In genomic region chr12:80116206-80117112, GRCm38 (mm10) we compare ENCODE assay signal across 8 mouse cellular contexts. TPM values are rescaled to one million over a fixed set of nuclear protein-coding genes. Genes with fewer than 3 reads are reported as not detected.
DNase-seq lines count a peak whose midpoint lies in the region; ATAC-seq and TF ChIP-seq lines count a peak whose summit lies in the region.

No protein-coding gene starts in this region.

- peak; percentile 23 for DNase-seq in adrenal gland, postnatal 14 days
- DNase-seq in adrenal gland, postnatal 36 days = no peak
- DNase-seq in 416B (ENCODE audit: low read depth) = peak; percentile 51
- no peak for DNase-seq in embryonic facial prominence, embryonic 14.5 days (ENCODE audit: low spot score)
- DNase-seq in limb, embryonic 10.5 days (ENCODE audit: low spot score) = no peak
- no peak for DNase-seq in frontal cortex, postnatal 25 days (ENCODE audit: low spot score in 2 of 2)

- H3K27me3 ChIP-seq in embryonic facial prominence, embryonic 14.5 days (replicated peaks; ENCODE audit: control insufficient read depth, insufficient read depth, low read length) = no peaks in the 10 kb centered on the region
- no peaks in the 10 kb centered on the region for H3K27me3 ChIP-seq in limb, embryonic 10.5 days (ENCODE audit: low read depth, poor library complexity, severe bottlenecking)

- H3K9ac ChIP-seq in embryonic facial prominence, embryonic 14.5 days (ENCODE audit: low read depth, low read length) = peak overlapping the region; percentile 88

- H3K4me1 ChIP-seq in embryonic facial prominence, embryonic 14.5 days (ENCODE audit: control insufficient read depth, insufficient read depth, low read length) = peaks cover 9% of the 10 kb centered on the region; the same call in 1 of the 2 replicates
- peaks cover 28% of the 10 kb centered on the region for H3K4me1 ChIP-seq in limb, embryonic 10.5 days
- H3K4me1 ChIP-seq in olfactory bulb, adult 2 months (ENCODE audit: control insufficient read depth, insufficient read depth, low read length) = peaks cover 7% of the 10 kb centered on the region

- TF ChIP-seq POLR2A in olfactory bulb, adult 2 months (IDR thresholded peaks at IDR 0.05; ENCODE audit: insufficient read depth, low read depth, low read length) = no peak

- H3K36me3 ChIP-seq in embryonic facial prominence, embryonic 14.5 days (ENCODE audit: control insufficient read depth, insufficient read depth, low read length) = peaks cover 7% of the 10 kb centered on the region; the same call in 1 of the 2 replicates
- H3K36me3 ChIP-seq in limb, embryonic 10.5 days = peaks cover 19% of the 10 kb centered on the region

- peak overlapping the region; percentile 87 for H3K4me2 ChIP-seq in embryonic facial prominence, embryonic 14.5 days (ENCODE audit: low read depth, low read length)

- TF ChIP-seq CTCF in olfactory bulb, adult 2 months (IDR thresholded peaks at IDR 0.05; ENCODE audit: insufficient read depth, low read depth, low read length) = no peak

- peak overlapping the region; percentile 82 for H3K4me3 ChIP-seq in embryonic facial prominence, embryonic 14.5 days (ENCODE audit: low read depth, low read length)
- peak overlapping the region; percentile 84 for H3K4me3 ChIP-seq in limb, embryonic 10.5 days
- peak overlapping the region; percentile 81 for H3K4me3 ChIP-seq in olfactory bulb, adult 2 months (ENCODE audit: insufficient read depth, low read depth, low read length)

- no peak for ATAC-seq in embryonic facial prominence, embryonic 14.5 days (ENCODE audit: low read depth)
- ATAC-seq in activated CD4-positive, CD25-positive, alpha-beta regulatory T cell, adult 4 months = no peak

- peak overlapping the region; percentile 99 for H3K27ac ChIP-seq in embryonic facial prominence, embryonic 14.5 days (replicated peaks; ENCODE audit: low read depth, low read length)
- H3K27ac ChIP-seq in limb, embryonic 10.5 days = peak overlapping the region; percentile 99
- peak overlapping the region; percentile 83 for H3K27ac ChIP-seq in olfactory bulb, adult 2 months (ENCODE audit: insufficient read depth, low read depth, low read length)

- H3K9me3 ChIP-seq in embryonic facial prominence, embryonic 14.5 days (ENCODE audit: control insufficient read depth, low read length) = 0 out of 2 replicates have a peak, but pooled peaks cover 2% of the 10 kb centered on the region
- no peaks in the 10 kb centered on the region for H3K9me3 ChIP-seq in limb, embryonic 10.5 days (replicated peaks)

- WGBS in embryonic facial prominence, embryonic 14.5 days = 31% methylated on average over 18 of the region's 18 CpGs
- 46% methylated on average over 18 of the region's 18 CpGs for WGBS in limb, embryonic 10.5 days
- 48% methylated on average over 18 of the region's 18 CpGs for WGBS in olfactory bulb, adult 2 months

RNA-seq across cellular contexts. Expression of gene Zfp36l1, which starts 3.6 kb away (rescaled TPM):
- total RNA-seq in adrenal gland, postnatal 14 days (2021) = 197 and 204 TPM in 2 replicates
- 100 to 1,000 TPM; 230 to 283 TPM for total RNA-seq in adrenal gland, postnatal 36 days (2021)
- 145 and 151 TPM in 2 replicates for polyA plus RNA-seq in embryonic facial prominence, embryonic 14.5 days (2014; fragmentation: Nextera tagmentation; extraction: Ambion mirVana)
- 88.4 and 96.4 TPM in 2 replicates for polyA plus RNA-seq in limb, embryonic 10.5 days (2016; fragmentation: Nextera tagmentation; extraction: Ambion mirVana)
- not detected in 2 replicates for polyA plus RNA-seq in olfactory bulb, adult 2 months (2012; ENCODE audit: insufficient read depth, insufficient read length, low replicate concordance, missing spikeins)
- polyA plus RNA-seq in activated CD4-positive, CD25-positive, alpha-beta regulatory T cell, adult 4 months (2017; shearing (Covaris generic)) = 100 to 1,000 TPM; 109 to 180 TPM

Comparison
In these comparisons a context has a peak if more than half of its experiments do, and no peak if none do; other contexts are left out.
1. DNase-seq: peak in adrenal gland, postnatal 14 days (single experiment) and 416B (single experiment); none in adrenal gland, postnatal 36 days (0 of 2), embryonic facial prominence, embryonic 14.5 days (single experiment), limb, embryonic 10.5 days (single experiment) and frontal cortex, postnatal 25 days (0 of 2).
2. Peak in every context shown above with its lines, with median percentiles within 50 percentile points of each other: H3K27ac ChIP-seq and H3K4me3 ChIP-seq.